Mouse (Mus musculus) intestine, embryonic 16.5 days (tissue): ENCODE results near the gene Syce1l. TPM values are rescaled to one million over a fixed set of nuclear protein-coding genes. Genes with fewer than 3 reads are reported as not detected.
A peak's percentile ranks its signal among the peaks of the same experiment; 100 is the strongest.

Experiments
- ATAC-seq: fragments of 200-750 bp; cut with Nextera tagmentation; 2 replicates; pipeline ENCODE4 v1.8.0; 2017; ENCODE audit warnings: moderate TSS enrichment, moderate library complexity
- H3K27ac ChIP-seq: fragments of 300-500 bp; sonication (generic); 2 replicates; pipeline ENCODE4 v1.5.1; 2014; ENCODE audit warnings: mild to moderate bottlenecking, low read length
- H3K27me3 ChIP-seq: fragments of 300-500 bp; sonication (generic); replicated peaks from 2 replicates; pipeline ENCODE4 v1.6.1; 2014; ENCODE audit warnings: low read length, control low read depth, mixed read lengths; ENCODE audit not compliant: control insufficient read depth, insufficient read depth
- H3K36me3 ChIP-seq: fragments of 300-500 bp; sonication (generic); 2 replicates; pipeline ENCODE4 v1.6.1; 2014; ENCODE audit warnings: low read length, control low read depth; ENCODE audit not compliant: control insufficient read depth, insufficient read depth
- H3K4me1 ChIP-seq: fragments of 300-500 bp; sonication (generic); 2 replicates; pipeline ENCODE4 v1.6.1; 2014; ENCODE audit warnings: low read length, control low read depth, mixed read lengths; ENCODE audit not compliant: control insufficient read depth, insufficient read depth
- H3K4me2 ChIP-seq: fragments of 300-500 bp; sonication (generic); 2 replicates; pipeline ENCODE4 v1.6.1; 2014; ENCODE audit warnings: low read depth, low read length, control low read depth
- H3K4me3 ChIP-seq: fragments of 300-500 bp; sonication (generic); 2 replicates; pipeline ENCODE4 v1.5.1; 2014; ENCODE audit warnings: mild to moderate bottlenecking, low read length
- H3K9ac ChIP-seq: fragments of 300-500 bp; sonication (generic); 2 replicates; pipeline ENCODE4 v1.6.1; 2014; ENCODE audit warnings: low read depth, low read length
- H3K9me3 ChIP-seq: fragments of 300-500 bp; sonication (generic); 2 replicates; pipeline ENCODE4 v1.6.1; 2016; ENCODE audit warnings: low read length, control low read depth; ENCODE audit not compliant: control insufficient read depth
- WGBS: fragments of 180-500 bp; shearing (Covaris S2); extraction: QIAGEN DNeasy Blood & Tissue Kit; methylation state at CpG from one replicate; pipeline ENCODE4 v1.1.7; 2014; 5-methylcytosine and 5-hydroxymethylcytosine counted together
- polyA plus RNA-seq: library from polyadenylated mRNA; unstranded; fragments of >200 nt; fragmentation: Nextera tagmentation; extraction: Ambion mirVana; gene quantifications from 2 replicates; pipeline ENCODE4 v1.2.1, GENCODE M21; 2015

Syce1l gene
- not detected in 2 replicates for polyA plus RNA-seq

DNA sequence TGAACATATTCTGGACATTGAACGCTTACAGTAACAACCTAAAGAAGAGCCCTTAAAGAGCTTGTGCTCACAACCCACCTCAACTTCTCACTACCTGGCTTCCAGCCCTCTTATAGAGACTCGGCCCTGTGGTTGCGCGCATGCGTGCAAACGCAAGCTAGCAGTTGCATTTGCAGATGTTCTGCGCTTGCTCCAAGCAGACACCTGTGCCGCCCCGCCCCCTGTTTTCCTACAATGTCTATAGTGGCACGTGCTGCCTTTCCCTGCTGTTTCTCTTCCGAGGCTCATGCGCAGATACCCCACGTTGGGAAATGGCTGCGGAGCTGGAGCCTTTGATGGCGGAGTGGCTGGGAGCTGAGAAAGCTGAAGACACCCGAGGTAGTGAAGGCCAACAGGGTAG, at the start of gene Syce1l:
TSS of gene Syce1l (plus strand) at position 288 of the 400 bp plus-strand sequence.
- 91% methylated on average over 16 of the region's 16 CpGs for WGBS
- Histone ChIP-seq H3K36me3 (peaks cover 23% of the 10 kb centered on the region; the same call in 1 of the 2 replicates), H3K4me2 (no peak within 1 kb of the TSS), H3K27ac (no peak within 1 kb of the TSS), H3K4me3 (no peak within 1 kb of the TSS), H3K27me3 (no peaks in the 10 kb centered on the region), H3K4me1 (no peaks in the 10 kb centered on the region), H3K9ac (no peak within 1 kb of the TSS), H3K9me3 (no peaks in the 10 kb centered on the region)
- no peak for ATAC-seq

GRCm38 (mm10) chr8:113598401-113598800, 44.6 kb upstream of the Syce1l start:
- H3K4me3 ChIP-seq, result no peak overlapping the region
- no peak overlapping the region for H3K4me2 ChIP-seq
- no peaks in the 10 kb centered on the region for H3K36me3 ChIP-seq
- no peaks in the 10 kb centered on the region for H3K9me3 ChIP-seq
- H3K9ac ChIP-seq, result no peak overlapping the region
- no peaks in the 10 kb centered on the region for H3K27me3 ChIP-seq
- no peak overlapping the region for H3K27ac ChIP-seq
- ATAC-seq, result no peak
- 60% methylated on average over 3 of the region's 3 CpGs for whole genome bisulfite sequencing
- no peaks in the 10 kb centered on the region for H3K4me1 ChIP-seq

GRCm38 (mm10) chr8:113632634-113633033, 10.4 kb upstream of the Syce1l start:
- Histone ChIP-seq H3K9me3 (no peaks in the 10 kb centered on the region), H3K9ac (no peak overlapping the region), H3K4me1 (peaks cover 16% of the 10 kb centered on the region), H3K4me2 (no peak overlapping the region), H3K4me3 (no peak overlapping the region), H3K27me3 (no peaks in the 10 kb centered on the region), H3K27ac (no peak overlapping the region), H3K36me3 (no peaks in the 10 kb centered on the region)
- WGBS, result 7% methylated on average over 3 of the region's 3 CpGs
- no peak for ATAC-seq

GRCm38 (mm10) chr8:113634161-113634560, 8.9 kb upstream of the Syce1l start:
- Histone ChIP-seq H3K4me1 (peaks cover 16% of the 10 kb centered on the region), H3K4me2 (peak overlapping the region; percentile 69), H3K36me3 (peaks cover 10% of the 10 kb centered on the region; the same call in 1 of the 2 replicates), H3K9ac (0 out of 2 replicates have a peak overlapping the region, but pooled peaks have one; percentile 68), H3K9me3 (no peaks in the 10 kb centered on the region), H3K4me3 (peak overlapping the region; percentile 78), H3K27ac (no peak overlapping the region), H3K27me3 (no peaks in the 10 kb centered on the region)
- no peak for ATAC-seq
- WGBS, result 28% methylated on average over 12 of the region's 12 CpGs

DNA sequence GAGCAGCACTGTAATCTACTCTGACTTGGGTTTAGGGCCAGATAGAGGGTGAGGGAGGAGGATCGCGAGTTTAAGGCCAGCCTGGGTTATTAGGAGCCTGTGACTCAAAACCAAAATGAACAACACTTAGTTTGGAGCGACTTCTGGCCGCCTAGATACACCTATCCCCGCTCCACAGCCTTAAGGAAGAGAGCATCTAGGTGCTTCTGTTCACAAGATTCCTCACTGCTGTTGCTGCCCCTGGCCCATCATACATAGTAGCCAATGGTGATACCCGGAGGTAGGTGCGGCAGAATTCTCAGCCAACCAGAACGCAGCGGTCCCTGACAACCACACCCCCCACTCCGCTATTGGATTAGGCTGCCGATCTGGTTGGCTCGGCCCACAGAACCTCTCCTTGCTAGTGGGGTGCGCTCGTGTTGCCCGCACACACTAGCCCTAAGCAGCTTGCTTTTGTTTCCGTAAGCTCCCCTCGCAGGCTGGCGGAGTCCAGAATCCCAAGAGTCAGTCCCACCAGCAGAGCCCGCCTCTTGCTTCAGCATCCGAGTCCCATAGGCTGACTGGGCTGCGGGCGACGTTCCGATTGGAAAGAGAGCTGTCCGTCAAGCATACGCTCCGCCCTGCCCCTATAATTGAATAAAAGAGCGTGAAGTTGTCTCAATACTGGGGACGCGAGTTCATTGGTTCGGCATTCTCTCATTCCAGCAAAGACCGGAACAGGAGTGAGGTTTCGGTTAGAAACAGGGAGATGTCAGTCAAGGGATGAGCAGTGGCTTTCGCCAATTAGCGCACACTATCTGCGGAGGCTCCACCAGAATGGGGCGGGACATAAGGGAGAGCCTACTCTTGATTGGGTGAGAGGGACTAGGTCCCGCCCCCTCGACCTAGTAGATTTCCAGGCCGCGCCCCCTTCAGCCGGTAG, 8.1 kb upstream of the Syce1l start, which contains the start of gene Mon1b:
TSS of gene Mon1b (plus strand) at position 918 of the 922 bp plus-strand sequence.
- Histone ChIP-seq H3K4me2 (peak within 1 kb of the TSS; percentile 94), H3K4me3 (peak within 1 kb of the TSS; percentile 78), H3K4me1 (peaks cover 16% of the 10 kb centered on the region), H3K27me3 (no peaks in the 10 kb centered on the region), H3K36me3 (peaks cover 16% of the 10 kb centered on the region; the same call in 1 of the 2 replicates), H3K27ac (peak within 1 kb of the TSS; percentile 97), H3K9ac (peak within 1 kb of the TSS; percentile 79), H3K9me3 (no peaks in the 10 kb centered on the region)
- peak; percentile 99 for ATAC-seq
- under 1% methylated on average over 42 of the region's 42 CpGs for WGBS

DNA sequence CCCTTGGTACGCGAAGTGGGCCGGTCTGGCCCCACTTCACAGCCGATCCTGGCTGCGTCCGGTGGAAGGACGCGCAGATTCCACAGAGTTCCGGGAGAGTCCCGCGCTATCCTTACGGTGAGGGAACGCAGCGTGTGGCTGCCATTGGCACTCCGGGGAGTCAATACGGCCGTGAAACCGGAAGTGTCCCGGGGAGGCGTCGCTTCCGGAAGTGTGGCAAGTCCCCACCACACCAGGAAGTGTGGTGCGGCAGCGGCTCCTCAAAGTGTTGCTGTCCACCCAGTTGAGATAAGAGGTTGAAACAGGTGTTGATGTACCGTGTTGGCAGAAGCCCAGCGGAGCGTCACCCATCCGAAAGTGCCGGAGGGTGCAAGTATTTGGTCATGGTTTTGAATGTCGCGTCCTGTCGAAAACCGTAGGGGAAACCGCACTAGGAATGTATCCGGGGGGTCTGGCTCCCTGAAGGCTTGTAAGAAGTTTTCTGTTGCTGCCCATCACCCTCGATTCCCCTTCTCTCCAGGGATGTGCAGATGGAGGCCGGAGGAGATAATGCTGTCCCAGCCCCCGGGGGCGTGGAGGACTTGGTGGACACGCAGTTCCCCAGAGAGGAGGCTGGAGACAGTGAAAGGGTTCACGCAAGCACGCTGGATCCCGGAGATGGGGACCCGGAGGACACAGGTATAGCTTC, 7.3 kb upstream of the Syce1l start:
- Histone ChIP-seq H3K36me3 (peaks cover 16% of the 10 kb centered on the region; the same call in 1 of the 2 replicates), H3K9me3 (no peaks in the 10 kb centered on the region), H3K9ac (peak overlapping the region; percentile 79), H3K27ac (peak overlapping the region; percentile 97), H3K27me3 (no peaks in the 10 kb centered on the region), H3K4me1 (peaks cover 16% of the 10 kb centered on the region), H3K4me2 (peak overlapping the region; percentile 94), H3K4me3 (peak overlapping the region; percentile 78)
- WGBS, result under 1% methylated on average over 44 of the region's 44 CpGs
- peak; percentile 88 for ATAC-seq

GRCm38 (mm10) chr8:113636280-113636628, 6.8 kb upstream of the Syce1l start:
- H3K27me3 ChIP-seq, result no peaks in the 10 kb centered on the region
- peak overlapping the region; percentile 78 for H3K4me3 ChIP-seq
- peaks cover 16% of the 10 kb centered on the region for H3K4me1 ChIP-seq
- no peak overlapping the region for H3K27ac ChIP-seq
- H3K36me3 ChIP-seq, result peaks cover 16% of the 10 kb centered on the region; the same call in 1 of the 2 replicates
- no peaks in the 10 kb centered on the region for H3K9me3 ChIP-seq
- peak overlapping the region; percentile 94 for H3K4me2 ChIP-seq
- WGBS, result 37% methylated on average over 5 of the region's 5 CpGs
- H3K9ac ChIP-seq, result peak overlapping the region; percentile 79
- no peak for ATAC-seq

DNA sequence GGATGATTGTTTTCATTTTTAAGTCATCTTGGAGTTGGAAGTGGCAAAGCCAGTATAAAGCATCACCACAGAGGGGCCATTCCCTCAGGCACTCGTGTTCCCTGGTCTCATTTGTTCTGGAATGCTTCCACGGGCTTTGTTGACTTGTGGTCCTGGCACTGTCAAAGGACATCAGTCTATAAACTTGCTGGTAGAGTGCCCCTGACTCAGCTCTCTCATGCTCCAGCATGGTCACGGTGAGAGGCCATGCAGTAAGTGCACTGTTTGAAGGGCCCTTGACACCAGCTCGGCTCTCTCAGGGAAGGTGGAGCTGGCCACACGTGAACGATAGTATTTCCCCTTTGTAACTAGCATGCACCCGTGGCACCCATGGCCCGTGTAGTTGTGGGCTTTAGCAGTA, 2.7 kb upstream of the Syce1l start:
- no peak for ATAC-seq
- Histone ChIP-seq H3K27ac (no peak overlapping the region), H3K4me1 (peaks cover 10% of the 10 kb centered on the region), H3K4me3 (no peak overlapping the region), H3K9me3 (no peaks in the 10 kb centered on the region), H3K4me2 (no peak overlapping the region), H3K36me3 (peaks cover 23% of the 10 kb centered on the region; the same call in 1 of the 2 replicates), H3K27me3 (no peaks in the 10 kb centered on the region), H3K9ac (no peak overlapping the region)
- WGBS, result 90% methylated on average over 8 of the region's 8 CpGs
